Mouse (Mus musculus) liver, adult 2 months (tissue): Measurements from ENCODE around the gene Hes6.

ENCODE experiments used
- CTCF ChIP-seq: fragments of 200-500 bp; IDR thresholded peaks from 2 replicates; pipeline ENCODE4 v1.5.1; 2011; ENCODE audit warnings: low read depth, low read length, control low read depth
- POLR2A ChIP-seq: fragments of 200-500 bp; IDR thresholded peaks from 2 replicates; pipeline ENCODE4 v1.6.1; 2011; ENCODE audit warnings: low read length, control low read depth; ENCODE audit not compliant: insufficient read depth; ENCODE audit errors: extremely low read depth

DNA sequence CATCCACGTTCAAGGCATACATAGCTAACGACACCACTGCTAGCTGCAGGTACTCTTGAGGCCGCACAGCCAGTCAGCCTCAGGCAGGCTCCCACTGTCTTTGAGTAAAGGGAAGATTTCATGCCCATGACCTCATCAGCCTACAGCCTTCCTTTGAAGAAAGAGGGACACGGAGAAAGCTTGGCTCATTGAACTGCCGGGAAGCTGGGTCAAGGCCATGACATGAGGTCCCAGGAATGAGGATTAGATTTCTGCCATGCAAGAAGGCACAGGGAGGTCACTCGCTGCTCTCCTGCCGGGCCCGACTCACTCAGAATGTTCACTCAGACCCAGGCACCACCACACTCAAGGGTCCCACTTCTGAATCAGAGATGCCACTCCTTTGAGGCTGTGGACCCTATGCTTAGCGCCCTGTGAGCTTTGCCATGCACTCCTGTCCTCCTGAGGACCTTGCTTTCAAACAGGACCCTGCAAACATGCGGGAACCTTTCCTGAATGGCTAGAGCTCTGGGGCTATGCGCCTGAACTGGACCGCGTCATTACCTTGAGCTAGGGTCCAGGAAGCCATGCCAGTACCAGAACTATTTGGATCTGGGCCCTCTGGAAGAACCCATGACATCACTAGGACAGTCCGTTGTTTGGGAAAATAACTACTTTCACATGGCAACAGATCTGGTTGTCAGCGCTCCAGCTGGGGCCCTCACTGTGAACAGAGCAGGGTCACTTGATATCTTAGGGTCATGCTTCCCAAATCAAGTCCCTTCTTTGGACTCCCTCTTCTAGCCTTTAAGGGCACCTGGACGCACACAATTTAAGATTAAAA lies 48.8 kb downstream of the Hes6 start:
- TF ChIP-seq CTCF = no peak
- TF ChIP-seq POLR2A = no peak
